Mouse (Mus musculus): Measurements from ENCODE around the gene Paqr6.
"Not testable (repeated sequence)": the region's sequence is repeated elsewhere in the genome, so short reads cannot be mapped to it uniquely, and the experiment has no call there.

Paqr6 gene

DNA sequence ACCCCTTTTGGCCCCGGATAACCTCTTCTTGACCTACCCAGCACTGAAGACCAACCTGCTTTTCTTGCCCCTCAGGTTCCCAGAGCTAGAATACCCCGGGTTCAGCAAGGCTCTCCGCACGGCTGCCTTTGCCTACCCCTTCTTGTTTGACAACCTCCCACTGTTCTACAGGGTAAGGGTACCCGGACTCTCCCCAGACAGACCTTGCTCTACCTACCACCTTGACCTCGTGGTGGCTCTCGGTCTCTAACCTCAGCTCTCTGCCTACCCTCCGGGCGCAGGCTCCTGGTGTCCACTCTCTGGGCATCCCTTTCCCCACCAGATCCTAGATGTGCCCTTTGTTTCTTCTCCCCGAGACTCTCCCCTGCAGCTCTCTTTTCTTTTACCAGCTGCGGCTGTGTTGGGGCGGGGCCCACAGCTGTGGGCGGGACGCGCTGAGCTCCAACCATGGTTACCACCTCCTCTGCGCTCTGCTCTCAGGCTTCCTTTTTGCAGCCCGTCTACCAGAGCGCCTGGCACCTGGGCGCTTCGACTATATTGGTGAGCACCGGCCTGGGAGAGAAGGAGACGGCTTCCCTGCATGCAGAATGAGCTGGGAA lies 2.5 kb downstream of the Paqr6 start:
- DNase-seq = not testable (repeated sequence)

DNA sequence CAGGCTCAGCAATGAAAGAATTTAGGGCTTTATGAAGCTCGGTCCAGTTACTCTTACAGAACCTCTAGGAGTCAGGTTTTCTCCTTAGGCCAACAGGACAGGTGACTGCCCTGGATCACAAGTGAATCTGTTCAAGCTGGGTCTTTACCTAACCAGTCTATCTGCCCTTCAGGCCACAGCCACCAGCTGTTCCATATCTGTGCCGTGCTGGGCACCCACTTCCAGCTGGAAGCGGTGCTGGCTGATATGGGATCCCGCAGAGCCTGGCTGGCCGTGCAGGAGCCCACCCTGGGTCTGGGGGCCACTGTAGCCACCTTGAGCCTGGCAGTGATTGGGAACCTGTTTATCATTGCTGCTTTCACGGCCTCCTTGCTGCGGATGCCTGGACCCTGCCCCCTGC lies 3.1 kb downstream of the Paqr6 start:
- not testable (repeated sequence) for DNase-seq

DNA sequence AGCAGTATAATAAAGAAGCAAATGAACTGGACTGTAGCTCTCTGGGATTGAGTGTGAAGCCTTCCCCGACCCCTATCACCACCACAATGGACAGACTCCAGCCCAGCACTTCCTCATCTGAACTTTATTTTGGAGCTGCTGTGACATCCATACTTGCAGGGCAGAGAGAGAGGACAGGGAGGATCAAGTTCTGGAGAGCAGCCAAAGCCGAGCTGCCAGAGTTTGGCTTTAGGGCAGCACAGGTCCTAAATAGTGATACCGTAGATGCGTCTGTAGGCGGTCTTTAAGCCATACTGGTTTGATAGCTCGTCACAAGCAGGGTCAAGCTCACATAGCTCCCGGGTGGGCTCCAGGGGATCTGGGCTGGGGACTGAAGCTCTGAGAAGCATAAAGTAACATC lies 4.1 kb downstream of the Paqr6 start:
- peak in 1 of 2 experiments; percentile 20 for DNase-seq

DNA sequence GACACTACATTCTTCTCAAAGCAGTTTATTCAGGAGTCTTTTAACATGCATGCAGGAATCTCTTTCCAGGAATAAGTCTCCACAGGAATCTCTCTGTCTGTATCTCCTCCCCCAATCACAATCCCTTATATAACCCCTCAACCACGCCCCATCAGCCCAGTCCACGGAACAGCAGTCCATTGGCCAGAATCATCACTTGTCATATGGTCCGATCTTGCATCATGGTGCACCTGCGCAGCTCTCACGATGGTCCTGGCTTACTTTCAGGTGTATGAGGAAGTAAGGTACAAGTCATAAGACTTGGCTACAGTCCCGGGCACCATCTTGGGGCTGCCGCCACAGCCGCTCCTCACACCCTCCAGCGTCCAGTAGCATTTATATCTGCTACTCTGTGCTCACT lies 8.3 kb downstream of the Paqr6 start, which contains the start of gene Bglap3:
Gene Bglap3, minus strand, starts transcription at position 101 of the 400 bp plus-strand sequence.
- DNase-seq = not testable (repeated sequence)

DNA sequence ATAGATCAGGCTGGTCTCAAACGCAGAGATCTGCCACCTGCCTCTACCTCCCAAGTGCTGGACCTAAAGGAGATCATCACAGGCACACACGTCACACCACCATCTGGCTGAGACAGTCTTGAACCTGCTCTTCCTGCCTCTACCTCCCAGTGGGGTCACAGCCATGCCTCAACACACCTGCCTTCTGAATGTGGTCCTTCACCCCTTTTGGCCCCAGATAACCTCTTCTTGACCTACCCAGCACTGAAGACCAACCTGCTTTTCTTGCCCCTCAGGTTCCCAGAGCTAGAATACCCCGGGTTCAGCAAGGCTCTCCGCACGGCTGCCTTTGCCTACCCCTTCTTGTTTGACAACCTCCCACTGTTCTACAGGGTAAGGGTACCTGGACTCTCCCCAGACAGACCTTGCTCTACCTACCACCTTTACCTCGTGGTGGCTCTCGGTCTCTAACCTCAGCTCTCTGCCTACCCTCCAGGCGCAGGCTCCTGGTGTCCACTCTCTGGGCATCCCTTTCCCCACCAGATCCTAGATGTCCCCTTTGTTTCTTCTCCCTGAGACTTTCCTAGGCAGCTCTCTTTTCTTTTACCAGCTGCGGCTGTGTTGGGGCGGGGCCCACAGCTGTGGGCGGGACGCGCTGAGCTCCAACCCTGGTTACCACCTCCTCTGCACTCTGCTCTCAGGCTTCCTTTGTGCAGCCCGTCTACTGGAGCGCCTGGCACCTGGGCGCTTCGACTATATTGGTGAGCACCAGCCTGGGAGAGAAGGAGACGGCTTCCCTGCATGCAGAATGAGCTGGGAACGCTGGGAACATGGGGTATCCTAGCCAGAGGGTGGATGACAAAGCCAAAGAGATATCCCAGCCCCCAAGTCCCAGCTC lies 11.6 kb downstream of the Paqr6 start:
- not testable (repeated sequence) for DNase-seq

DNA sequence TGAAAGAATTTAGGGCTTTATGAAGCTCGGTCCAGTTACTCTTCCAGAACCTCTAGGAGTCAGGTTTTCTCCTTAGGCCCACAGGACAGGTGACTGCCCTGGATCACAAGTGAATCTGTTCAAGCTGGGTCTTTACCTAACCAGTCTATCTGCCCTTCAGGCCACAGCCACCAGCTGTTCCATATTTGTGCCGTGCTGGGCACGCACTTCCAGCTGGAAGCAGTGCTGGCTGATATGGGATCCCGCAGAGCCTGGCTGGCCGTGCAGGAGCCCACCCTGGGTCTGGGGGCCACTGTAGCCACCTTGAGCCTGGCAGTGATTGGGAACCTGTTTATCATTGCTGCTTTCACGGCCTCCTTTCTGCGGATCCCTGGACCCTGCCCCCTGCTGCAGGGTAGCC lies 12.3 kb downstream of the Paqr6 start:
- DNase-seq = not testable (repeated sequence)

DNA sequence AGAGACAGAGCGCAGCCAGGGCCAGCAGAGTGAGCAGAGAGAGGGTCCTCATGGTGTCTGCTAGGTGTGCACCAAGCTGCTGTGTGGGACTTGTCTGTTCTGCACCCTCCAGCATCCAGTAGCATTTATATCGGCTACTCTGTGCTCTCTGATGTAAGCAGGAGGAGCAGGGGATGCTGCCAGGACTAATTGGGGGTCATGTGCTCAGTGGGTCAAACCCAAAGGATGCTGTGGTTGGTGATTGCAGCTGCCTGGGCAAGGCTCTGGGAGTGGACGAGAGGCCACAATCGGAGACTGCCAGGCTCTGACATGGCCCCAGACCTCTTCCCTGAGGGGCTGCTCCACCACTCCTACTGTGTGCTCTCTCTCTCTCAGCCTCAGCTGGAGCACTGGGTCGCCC lies 14.2 kb downstream of the Paqr6 start, which contains the start of gene Bglap2:
Gene Bglap2, minus strand, starts transcription at position 101 of the 400 bp plus-strand sequence.
- not testable (repeated sequence) for DNase-seq

DNA sequence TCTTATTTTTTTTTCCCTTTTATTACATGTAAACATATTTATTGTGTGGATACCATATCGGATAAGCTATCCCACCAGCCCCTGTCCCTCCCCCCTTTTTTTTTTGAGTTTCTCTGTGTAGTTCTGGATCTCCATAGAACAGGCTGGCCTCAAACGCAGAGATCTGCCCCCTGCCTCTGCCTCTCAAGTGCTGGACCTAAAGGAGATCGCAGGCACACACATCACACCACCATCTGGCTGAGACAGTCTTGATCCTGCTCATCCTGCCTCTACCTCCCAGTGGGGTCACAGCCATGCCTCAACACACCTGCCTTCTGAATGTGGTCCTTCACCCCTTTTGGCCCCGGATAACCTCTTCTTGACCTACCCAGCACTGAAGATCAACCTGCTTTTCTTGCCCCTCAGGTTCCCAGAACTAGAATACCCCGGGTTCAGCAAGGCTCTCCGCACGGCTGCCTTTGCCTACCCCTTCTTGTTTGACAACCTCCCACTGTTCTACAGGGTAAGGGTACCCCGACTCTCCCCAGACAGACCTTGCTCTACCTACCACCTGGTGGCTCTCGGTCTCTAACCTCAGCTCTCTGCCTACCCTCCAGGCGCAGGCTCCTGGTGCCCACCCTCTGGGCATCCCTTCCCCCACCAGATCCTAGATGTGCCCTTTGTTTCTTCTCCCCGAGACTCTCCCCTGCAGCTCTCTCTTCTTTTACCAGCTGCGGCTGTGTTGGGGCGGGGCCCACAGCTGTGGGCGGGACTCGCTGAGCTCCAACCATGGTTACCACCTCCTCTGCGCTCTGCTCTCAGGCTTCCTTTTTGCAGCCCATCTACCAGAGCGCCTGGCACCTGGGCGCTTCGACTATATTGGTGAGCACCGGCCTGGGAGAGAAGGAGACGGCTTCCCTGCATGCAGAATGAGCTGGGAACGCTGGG lies 17.3 kb downstream of the Paqr6 start:
- DNase-seq = not testable (repeated sequence)

DNA sequence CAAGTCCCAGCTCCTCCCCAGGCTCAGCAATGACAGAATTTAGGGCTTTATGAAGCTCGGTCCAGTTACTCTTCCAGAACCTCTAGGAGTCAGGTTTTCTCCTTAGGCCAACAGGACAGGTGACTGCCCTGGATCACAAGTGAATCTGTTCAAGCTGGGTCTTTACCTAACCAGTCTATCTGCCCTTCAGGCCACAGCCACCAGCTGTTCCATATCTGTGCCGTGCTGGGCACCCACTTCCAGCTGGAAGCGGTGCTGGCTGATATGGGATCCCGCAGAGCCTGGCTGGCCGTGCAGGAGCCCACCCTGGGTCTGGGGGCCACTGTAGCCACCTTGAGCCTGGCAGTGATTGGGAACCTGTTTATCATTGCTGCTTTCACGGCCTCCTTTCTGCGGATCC lies 18.0 kb downstream of the Paqr6 start:
- not testable (repeated sequence) for DNase-seq

DNA sequence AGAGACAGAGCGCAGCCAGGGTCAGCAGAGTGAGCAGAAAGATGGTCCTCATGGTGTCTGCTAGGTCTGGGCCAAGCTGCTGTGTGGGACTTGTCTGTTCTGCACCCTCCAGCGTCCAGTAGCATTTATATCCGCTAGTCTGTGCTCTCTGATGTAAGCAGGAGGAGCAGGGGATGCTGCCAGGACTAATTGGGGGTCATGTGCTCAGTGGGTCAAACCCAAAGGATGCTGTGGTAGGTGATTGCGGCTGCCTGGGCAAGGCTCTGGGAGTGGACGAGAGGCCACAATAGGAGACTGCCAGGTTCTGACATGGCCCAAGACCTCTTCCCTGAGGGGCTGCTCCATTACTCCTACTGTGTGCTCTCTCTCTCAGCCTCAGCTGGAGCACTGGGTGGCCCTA lies 20.0 kb downstream of the Paqr6 start, which contains the start of gene Bglap:
Gene Bglap, minus strand, starts transcription at position 101 of the 400 bp plus-strand sequence.
- no peak for DNase-seq

DNA sequence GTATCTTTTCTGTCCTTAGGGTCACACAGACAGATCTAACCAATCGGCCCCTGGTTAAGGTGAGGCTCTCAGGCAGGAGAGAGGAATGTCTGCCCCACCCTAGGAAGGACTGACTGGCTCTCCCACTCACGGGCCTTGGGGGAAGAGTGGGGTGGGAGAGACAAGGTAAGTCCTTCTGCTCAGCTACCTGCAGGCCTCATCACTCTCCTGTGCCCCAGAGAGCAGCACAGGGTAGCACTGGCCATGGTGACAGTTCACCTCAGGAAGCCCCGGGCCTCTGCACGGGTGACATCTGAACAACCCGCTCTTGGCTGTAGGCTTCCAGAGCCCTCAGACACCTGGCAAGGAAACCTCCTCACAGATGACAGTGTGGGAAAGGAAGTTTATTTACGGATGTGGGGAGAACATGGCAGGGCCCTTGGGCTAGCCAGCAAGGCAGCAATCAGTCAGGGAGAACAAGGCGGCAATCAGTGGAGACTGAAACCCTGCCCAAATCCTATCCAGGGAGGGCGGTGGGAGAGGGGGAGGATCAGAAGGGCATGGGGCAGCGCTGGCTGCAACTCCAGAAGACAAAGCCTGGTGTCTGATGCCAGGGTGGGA lies 29.5 kb downstream of the Paqr6 start:
- DNase-seq = peak; percentile 42 to 57

DNA sequence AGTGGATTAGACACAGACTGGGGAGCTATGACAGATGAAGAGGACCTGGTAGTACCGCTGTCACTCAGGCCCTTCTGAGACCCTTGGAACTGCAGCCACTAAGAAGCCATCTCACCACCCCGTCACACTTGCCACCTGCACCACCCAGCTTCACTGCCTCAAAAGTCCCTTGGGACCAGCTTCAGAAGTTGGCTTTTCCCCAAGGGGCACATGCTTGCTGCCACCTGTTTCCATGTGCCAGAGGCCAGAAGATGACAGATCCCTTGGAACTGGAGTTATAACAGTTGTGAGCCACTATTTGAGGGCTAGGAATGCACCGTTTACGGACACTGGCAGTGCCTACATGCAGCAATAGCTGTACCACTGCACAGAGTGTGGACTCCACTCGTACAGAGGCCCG lies 30.9 kb downstream of the Paqr6 start:
- no peak for DNase-seq

DNA sequence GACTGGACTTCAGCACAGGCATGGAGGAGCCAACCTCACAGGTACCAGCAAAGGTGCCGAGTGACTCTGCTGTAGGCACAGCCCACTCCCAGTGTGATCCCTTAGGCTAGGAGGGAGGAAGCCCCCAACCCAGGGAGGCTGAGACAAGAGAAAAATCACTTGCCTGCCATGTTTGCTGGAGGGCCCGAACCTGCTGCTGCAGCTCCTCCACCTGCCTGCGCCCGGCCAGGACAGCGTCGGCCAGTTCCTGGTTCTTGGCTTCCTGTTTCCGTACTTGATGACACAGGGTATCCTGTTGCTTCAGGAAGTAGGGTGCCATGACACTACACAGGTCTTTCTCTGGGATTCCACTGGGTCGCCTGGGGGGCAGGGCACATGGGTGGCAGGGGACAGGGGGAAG lies 31.4 kb downstream of the Paqr6 start:
- DNase-seq = no peak

DNA sequence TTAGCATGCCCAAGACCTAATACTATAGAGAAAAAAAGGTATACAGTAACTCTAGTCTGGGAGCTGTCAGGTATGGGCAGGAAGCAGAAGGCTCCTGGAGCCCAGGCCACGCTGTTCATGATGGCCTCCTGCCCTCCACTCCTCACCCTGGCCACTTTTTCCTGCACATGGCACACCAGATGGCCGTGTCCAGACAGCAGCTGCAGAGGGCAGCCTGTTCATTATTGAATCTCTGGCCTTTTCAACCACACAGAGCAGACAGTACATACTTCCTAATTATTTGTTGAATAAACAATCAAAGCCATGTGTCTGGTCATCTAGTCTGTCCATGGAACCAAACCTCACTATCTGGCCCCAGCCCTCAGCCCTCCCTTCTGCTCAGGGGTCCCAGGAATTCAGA lies 34.3 kb downstream of the Paqr6 start:
- peak; percentile 79 to 81 for DNase-seq

DNA sequence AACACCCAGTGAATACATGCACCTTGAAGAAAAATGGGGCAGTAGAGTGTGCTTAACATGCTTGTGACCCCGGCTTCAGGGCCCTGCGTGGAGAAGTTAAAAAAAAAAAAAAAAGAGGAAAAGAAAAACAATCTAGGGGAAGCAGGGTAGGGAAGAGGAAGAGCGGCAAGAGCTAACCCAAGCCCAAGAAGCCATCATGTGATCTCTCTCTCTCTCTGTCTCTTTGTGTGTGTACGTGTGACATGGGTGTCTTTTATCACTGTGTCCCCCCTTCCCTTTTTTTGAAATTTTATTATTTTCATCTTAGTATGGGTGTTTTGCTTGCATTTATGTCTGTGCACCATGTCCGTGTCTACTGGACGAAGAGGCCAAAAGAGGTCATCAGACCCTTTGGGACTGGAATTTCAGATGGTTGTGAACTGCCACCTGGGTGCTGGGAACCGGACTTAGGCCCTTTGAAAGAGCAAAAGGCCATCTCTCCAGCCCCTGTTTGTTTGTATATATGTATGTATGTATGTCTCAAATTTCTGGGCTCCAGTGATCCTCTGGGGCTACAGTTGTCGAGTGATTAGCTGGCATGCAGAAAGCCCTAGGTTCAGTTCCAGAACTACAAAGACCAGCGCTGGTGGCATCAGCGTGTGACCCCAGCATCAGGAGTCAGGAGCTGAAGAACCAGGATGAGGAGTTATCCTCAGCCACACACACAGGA lies 39.3 kb downstream of the Paqr6 start:
- DNase-seq = no peak

DNA sequence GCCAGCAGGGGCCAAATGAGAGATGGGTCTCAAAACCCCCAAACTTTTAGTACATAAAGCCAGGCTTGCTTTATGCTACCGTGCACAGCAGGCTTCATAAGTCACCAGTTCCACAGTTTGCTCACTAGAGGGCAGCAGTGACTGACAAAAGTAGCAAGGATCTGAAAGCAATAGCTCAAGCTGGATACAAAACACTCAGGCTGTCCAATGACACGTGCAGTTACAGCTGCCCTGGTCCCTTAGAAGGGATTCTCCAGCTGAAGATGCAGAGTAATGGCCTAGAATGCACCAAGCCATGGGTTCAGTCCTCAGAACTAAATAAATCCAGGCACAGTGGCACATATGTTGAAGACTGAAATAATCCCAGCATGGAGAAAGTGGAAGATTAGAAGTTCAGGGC lies 42.7 kb downstream of the Paqr6 start:
- DNase-seq = peak; percentile 78 to 80

DNA sequence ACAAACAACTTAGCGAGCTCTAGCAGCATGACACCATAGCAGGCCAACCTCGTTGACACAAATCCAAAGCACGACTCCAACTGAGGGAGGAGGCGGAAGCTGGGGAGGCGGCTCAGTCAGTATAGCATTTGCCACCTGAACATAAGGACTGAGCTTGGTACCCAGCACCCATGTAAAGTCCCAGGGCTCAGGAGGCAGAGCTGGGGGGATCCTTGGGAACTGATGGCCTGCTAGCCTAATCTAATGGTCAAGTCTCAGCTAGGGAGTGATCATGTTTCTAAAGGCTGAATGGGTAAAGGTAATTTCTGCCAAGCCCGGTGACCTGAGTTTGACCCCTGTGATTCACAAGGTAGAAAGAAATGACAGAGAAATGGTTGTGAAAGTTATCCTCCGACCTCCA lies 43.1 kb downstream of the Paqr6 start:
- no peak for DNase-seq

DNA sequence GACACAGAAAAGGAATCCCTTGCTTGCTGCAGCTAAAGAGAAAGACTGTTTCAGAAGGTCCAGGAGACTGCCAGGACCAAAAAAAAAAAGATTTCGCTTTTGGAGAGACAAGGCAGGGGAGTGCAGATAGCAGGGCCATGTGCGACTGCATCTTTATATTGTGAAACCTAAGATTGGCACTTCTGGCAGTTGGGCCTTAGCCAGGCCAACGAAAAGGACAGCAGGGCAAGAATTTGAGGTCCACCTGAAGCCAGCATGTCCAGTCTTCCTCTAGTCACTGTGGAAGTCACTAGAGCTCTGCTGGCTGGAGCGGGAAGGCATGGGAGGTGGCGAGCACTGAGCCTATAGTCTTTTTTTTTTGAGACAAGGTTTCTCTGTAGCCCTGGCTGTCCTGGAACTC lies 44.6 kb downstream of the Paqr6 start:
- no peak for DNase-seq

DNA sequence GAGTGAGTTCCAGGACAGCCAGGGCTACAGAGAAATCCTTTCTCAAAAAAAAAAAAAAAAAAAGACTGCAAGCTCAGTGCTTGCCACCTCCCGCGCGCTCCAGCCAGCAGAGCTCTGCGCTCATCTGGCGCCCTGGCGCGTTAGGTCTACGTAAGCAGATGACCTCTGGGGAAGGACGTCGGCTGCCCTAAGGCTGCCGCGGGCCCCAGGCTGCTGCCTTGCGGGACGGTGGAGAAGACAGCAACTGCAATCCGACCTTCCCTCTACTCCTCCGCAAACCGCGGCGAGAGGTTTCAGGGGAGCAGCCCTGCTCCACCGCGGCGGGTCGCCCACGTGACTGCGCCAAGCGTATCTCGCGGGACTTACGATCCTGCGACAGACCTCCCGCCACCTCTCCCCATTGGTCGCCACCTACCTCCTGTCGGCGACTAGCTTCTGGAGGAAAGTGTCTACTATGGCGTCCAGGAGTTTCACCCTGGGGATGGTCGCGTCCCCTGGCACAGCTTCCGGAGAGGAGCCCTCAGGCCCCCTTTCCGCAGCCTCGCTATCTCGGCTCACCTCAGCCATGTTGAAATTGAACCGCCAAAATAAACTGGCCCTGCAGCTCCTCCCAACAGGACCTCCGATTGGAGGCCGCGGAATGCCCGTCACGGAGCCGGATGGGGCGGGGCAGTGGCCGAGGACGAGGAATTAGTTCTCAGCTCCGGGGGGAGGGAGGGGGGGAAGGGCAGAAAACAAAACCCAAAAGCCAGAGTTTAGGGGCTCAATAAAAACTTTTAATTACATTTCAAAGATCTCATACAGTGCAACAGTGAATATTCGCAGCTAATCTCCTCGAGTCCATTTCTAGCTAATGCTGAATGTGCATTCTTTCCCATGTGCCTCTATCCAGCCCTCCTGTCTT lies 45.6 kb downstream of the Paqr6 start, which contains the start of gene Pmf1:
Gene Pmf1, minus strand, starts transcription at position 591 of the 904 bp plus-strand sequence.
- DNase-seq = peak; percentile 90 to 91

DNA sequence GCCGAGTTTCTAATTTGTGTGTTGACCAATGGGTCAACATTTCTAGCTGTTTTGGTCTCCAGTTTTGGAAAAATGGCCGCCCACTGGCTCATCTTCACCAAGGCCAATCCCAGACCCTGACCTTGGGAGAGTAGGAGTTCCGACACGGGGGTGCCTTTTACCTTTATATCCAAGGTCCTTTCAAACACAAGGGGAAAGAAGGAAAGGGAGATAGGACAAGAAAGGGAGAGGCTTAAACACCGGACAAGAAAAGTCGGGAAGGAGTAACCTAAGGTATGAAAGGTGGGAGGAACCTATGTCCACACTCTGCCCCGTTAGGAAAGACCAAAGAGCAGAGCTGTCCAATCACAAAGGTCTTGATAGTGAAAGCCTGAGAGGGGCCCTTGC lies 46.3 kb downstream of the Paqr6 start:
- no peak for DNase-seq

DNA sequence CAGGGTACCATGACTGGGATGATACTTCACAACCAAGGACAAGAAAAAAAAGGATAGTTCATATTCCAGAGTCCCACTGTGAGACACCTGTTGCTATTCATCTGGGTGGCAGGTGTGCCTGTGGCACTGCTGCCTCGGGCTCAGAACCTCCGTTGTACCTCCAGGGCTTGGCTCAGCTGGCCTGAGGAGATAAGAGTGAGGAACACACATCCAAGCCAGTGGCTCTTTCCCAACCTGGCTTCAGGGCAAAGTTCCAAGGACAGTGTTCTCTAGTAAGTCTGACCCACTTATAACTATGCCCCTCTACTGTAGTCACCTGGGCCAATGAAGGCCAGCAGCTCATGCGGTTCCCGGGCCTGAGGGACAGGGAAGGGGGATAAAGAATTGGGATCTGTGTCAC lies 47.3 kb downstream of the Paqr6 start:
- no peak for DNase-seq

Data from cerebellum, postnatal 14 days (tissue).